Mouse (Mus musculus) heart, adult 2 months (tissue): Measurements from ENCODE around the gene Celf1. TPM values are rescaled to one million over a fixed set of nuclear protein-coding genes. Genes with fewer than 3 reads are reported as not detected.
A peak's percentile ranks its signal among the peaks of the same experiment; 100 is the strongest.

Experiments used
- DNase-seq, 2 experiments: peaks; one replicate each; pipeline ENCODE4 v3.0.0; 2021
- H3K27ac ChIP-seq: fragments of 200-600 bp; 2 replicates; pipeline ENCODE4 v1.8.1; 2022
- H3K27me3 ChIP-seq: fragments of 200-500 bp; 2 replicates; pipeline ENCODE4 v1.6.1; 2012; ENCODE audit warnings: mild to moderate bottlenecking, low read length, inconsistent platforms, mixed read lengths; ENCODE audit not compliant: control insufficient read depth, insufficient read depth
- H3K36me3 ChIP-seq: fragments of 200-500 bp; 2 replicates; pipeline ENCODE4 v1.6.1; 2012; ENCODE audit warnings: low read length, inconsistent platforms; ENCODE audit not compliant: control insufficient read depth, insufficient read depth
- H3K4me1 ChIP-seq: fragments of 200-500 bp; 2 replicates; pipeline ENCODE4 v1.6.1; 2011; ENCODE audit warnings: low read length; ENCODE audit not compliant: control insufficient read depth, insufficient read depth
- H3K4me3 ChIP-seq: fragments of 200-600 bp; 2 replicates; pipeline ENCODE4 v1.8.1; 2022
- H3K79me2 ChIP-seq: fragments of 200-500 bp; replicated peaks from 2 replicates; pipeline ENCODE4 v1.6.1; 2012; ENCODE audit warnings: mild to moderate bottlenecking, inconsistent platforms, low read length, moderate library complexity, mixed read lengths; ENCODE audit not compliant: control insufficient read depth, insufficient read depth
- H3K9ac ChIP-seq: fragments of 200-500 bp; 2 replicates; pipeline ENCODE4 v1.6.1; 2012; ENCODE audit warnings: low read depth, mild to moderate bottlenecking, control low read depth, inconsistent platforms, low read length, mixed read lengths
- CTCF ChIP-seq: fragments of 200-600 bp; IDR thresholded peaks from 2 replicates; pipeline ENCODE4 v1.8.1; 2022; ENCODE audit warnings: antibody characterized with exemption, mild to moderate bottlenecking, moderate library complexity
- EP300 ChIP-seq: fragments of 200-500 bp; IDR thresholded peaks from 2 replicates; pipeline ENCODE4 v1.6.1; 2011; ENCODE audit warnings: low read depth, low read length, control low read depth; ENCODE audit not compliant: insufficient read depth
- POLR2A ChIP-seq: fragments of 200-500 bp; IDR thresholded peaks from 2 replicates; pipeline ENCODE4 v1.6.1; 2011; ENCODE audit warnings: mild to moderate bottlenecking, low read depth, low read length, control low read depth; ENCODE audit not compliant: insufficient read depth
- WGBS: fragments of 180-500 bp; shearing (Covaris S2); methylation state at CpG from one replicate; pipeline ENCODE4 v1.1.7; 2018; 5-methylcytosine and 5-hydroxymethylcytosine counted together
- intact Hi-C: fragments of 180-260 bp; cut with DNase I; formaldehyde crosslinking; loops from one replicate; pipeline ENCODE4 v1.15.1; 2025
- polyA plus RNA-seq: library from polyadenylated mRNA; depleted of rRNA; stranded (reverse); fragments of >200 nt; gene quantifications from 2 replicates; pipeline ENCODE4 v1.2.3, GENCODE M21; 2012
- total RNA-seq, 2 experiments: library from RNA; stranded (reverse); gene quantifications; 2 replicates each; pipeline ENCODE4 v1.2.3; 2021

The Celf1 gene
- total and polyA plus RNA-seq, 3 experiments, result 39.2 to 77.7 (median 69.2) TPM

- intact Hi-C loops, result no loop called here
- no peak overlapping the region for H3K4me3 ChIP-seq
- no peak for DNase-seq
- no peaks in the 10 kb centered on the region for H3K36me3 ChIP-seq
- H3K9ac ChIP-seq, result no peak overlapping the region
- no peak overlapping the region for H3K27ac ChIP-seq
- no peaks in the 10 kb centered on the region for H3K27me3 ChIP-seq
- TF ChIP-seq EP300 (no peak), CTCF (no peak), POLR2A (no peak)
- no peaks in the 10 kb centered on the region for H3K79me2 ChIP-seq
- no peaks in the 10 kb centered on the region for H3K4me1 ChIP-seq
- 86% methylated on average over 13 of the region's 13 CpGs for WGBS
Observed at GRCm38 (mm10) chr2:90928566-90928965, 11.6 kb upstream of the Celf1 start.

- H3K9ac ChIP-seq, result no peak overlapping the region
- H3K36me3 ChIP-seq, result no peaks in the 10 kb centered on the region
- TF ChIP-seq POLR2A, result no peak
- no peak for TF ChIP-seq CTCF
- TF ChIP-seq EP300, result no peak
- no peaks in the 10 kb centered on the region for H3K79me2 ChIP-seq
- DNase-seq, result no peak
- WGBS, result 71% methylated on average over 8 of the region's 8 CpGs
- no peak overlapping the region for H3K27ac ChIP-seq
- no peak overlapping the region for H3K4me3 ChIP-seq
- H3K27me3 ChIP-seq, result no peaks in the 10 kb centered on the region
- intact Hi-C loops, result no loop called here
- no peaks in the 10 kb centered on the region for H3K4me1 ChIP-seq
Observed at GRCm38 (mm10) chr2:90931829-90932228, 8.4 kb upstream of the Celf1 start.

- DNase-seq, result no peak
- no peak overlapping the region for H3K27ac ChIP-seq
- no peaks in the 10 kb centered on the region for H3K4me1 ChIP-seq
- H3K4me3 ChIP-seq, result no peak overlapping the region
- no peaks in the 10 kb centered on the region for H3K36me3 ChIP-seq
- 64% methylated on average over 2 of the region's 2 CpGs for WGBS
- no peak overlapping the region for H3K9ac ChIP-seq
- no peak for TF ChIP-seq CTCF
- no peak for TF ChIP-seq EP300
- no peak for TF ChIP-seq POLR2A
- H3K79me2 ChIP-seq, result no peaks in the 10 kb centered on the region
- intact Hi-C loops, result no loop called here
- H3K27me3 ChIP-seq, result no peaks in the 10 kb centered on the region
Observed at GRCm38 (mm10) chr2:90932273-90932672, 7.9 kb upstream of the Celf1 start.

DNA sequence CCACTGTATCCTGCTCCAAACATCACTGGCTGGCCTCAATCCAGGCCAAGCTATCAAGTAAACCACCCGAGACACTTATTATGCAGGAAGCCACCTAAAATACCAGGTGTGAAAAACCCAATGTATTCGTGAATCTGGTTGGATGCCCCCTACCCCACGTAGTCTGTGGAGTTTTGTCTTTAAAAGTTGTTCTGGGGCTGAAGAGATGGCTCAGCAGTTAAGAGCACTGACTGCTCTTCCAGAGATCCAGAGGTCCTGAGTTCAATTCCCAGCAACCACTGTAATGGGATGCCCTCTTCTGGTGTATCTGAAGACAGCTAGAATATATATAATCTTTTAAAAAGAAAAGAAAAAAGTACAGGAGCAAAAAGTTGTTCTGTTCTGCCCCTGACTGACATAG lies 1.8 kb upstream of the Celf1 start:
- DNase-seq, result no peak
- Histone ChIP-seq H3K4me1 (peaks cover 5% of the 10 kb centered on the region), H3K9ac (no peak overlapping the region), H3K79me2 (peaks cover 5% of the 10 kb centered on the region), H3K4me3 (no peak overlapping the region), H3K27me3 (no peaks in the 10 kb centered on the region), H3K36me3 (peaks cover 17% of the 10 kb centered on the region), H3K27ac (no peak overlapping the region)
- intact Hi-C loops, result no loop called here
- 62% methylated on average over 3 of the region's 3 CpGs for WGBS
- no peak for TF ChIP-seq CTCF
- TF ChIP-seq POLR2A, result no peak
- no peak for TF ChIP-seq EP300

DNA sequence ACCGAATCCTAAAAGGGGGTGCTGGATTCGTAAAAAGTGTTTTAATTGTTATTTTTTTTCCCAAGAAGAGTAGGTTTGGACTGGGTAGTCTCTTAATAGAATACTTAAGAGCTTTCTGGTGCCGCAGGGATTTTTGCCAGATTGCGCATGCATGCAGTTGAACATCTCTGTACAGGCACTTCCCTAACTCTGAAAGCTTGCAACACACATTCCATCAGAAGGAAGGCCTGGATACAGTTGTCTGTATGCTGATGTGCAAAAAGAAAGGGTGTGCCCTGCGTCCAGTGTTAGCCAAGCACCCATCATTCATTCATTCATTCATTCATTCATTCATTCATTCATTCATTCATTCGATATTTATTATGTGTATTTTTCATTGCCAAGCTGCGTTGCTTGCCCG lies 432 bp upstream of the Celf1 start:
- intact Hi-C loops, result loop anchor here (1.0 to 5.0 kb wide), 4 partner anchors 21 to 163 kb away; partner anchors contain the start of gene Psmc3
- Histone ChIP-seq H3K9ac (peak overlapping the region; percentile 25; the same call in 1 of the 2 replicates), H3K4me3 (peak overlapping the region; percentile 99)

DNA sequence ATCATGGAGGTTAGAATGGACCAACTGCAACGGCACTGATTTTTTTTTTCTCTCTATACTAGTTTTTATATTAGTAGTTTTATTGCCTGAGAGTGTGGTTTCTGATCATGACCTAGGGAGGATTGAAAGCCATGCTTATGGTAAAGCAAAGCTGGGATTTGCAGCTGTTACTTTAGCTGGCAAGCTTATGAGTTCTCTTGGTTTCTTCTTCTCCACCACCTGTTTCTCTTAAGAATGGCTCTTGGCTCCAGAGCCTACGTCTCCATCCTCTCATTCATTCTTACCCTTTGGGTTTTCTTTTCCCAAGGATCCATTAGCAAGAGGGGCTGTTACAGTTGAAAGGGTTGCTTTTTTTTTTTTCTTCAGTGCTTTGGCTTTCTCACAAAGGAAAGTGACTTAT lies 1.6 kb downstream of the Celf1 start:
- intact Hi-C loops, result loop anchor here (5.0 kb wide), 3 partner anchors 111 to 161 kb away; partner anchors contain the start of gene Psmc3
- DNase-seq, result no peak
- no peak overlapping the region for H3K9ac ChIP-seq
- H3K79me2 ChIP-seq, result peaks cover 10% of the 10 kb centered on the region
- peaks cover 29% of the 10 kb centered on the region for H3K36me3 ChIP-seq
- H3K27ac ChIP-seq, result no peak overlapping the region; the same call in 1 of the 2 replicates
- TF ChIP-seq EP300 (no peak), CTCF (no peak), POLR2A (no peak)
- H3K27me3 ChIP-seq, result no peaks in the 10 kb centered on the region
- H3K4me1 ChIP-seq, result peaks cover 7% of the 10 kb centered on the region
- H3K4me3 ChIP-seq, result peak overlapping the region; percentile 99
- 42% methylated on average over 2 of the region's 2 CpGs for WGBS

More for the DNA sequence above, 432 bp upstream of the Celf1 start:
- H3K79me2 ChIP-seq, result peaks cover 7% of the 10 kb centered on the region
- H3K4me1 ChIP-seq, result peaks cover 7% of the 10 kb centered on the region
- peaks cover 20% of the 10 kb centered on the region for H3K36me3 ChIP-seq
- no peak for TF ChIP-seq EP300
- no peak for TF ChIP-seq CTCF
- no peak for TF ChIP-seq POLR2A
- 34% methylated on average over 8 of the region's 8 CpGs for WGBS
- H3K27ac ChIP-seq, result no peak overlapping the region; the same call in 1 of the 2 replicates
- no peaks in the 10 kb centered on the region for H3K27me3 ChIP-seq
- no peak for DNase-seq
